Comparison of ENCODE assay signal across 8 mouse cellular contexts in genomic region chr13:46534171-46534968, GRCm38 (mm10). TPM values are rescaled to one million over a fixed set of nuclear protein-coding genes. Genes with fewer than 3 reads are reported as not detected.
A peak's percentile ranks its signal among the peaks of the same experiment; 100 is the strongest.
DNase-seq lines count a peak whose midpoint lies in the region; ATAC-seq lines count a peak whose summit lies in the region.

No protein-coding gene starts in this region.

- 27% methylated on average over 11 of the region's 11 CpGs for WGBS in lung, embryonic 16.5 days
- WGBS in liver, embryonic 13.5 days (ENCODE audit: insufficient replicate concordance), result 43% methylated on average over 11 of the region's 11 CpGs

- no peaks in the 10 kb centered on the region for H3K9me3 ChIP-seq in lung, embryonic 16.5 days (ENCODE audit: control insufficient read depth, low read length)
- no peaks in the 10 kb centered on the region for H3K9me3 ChIP-seq in liver, embryonic 13.5 days (replicated peaks)

- H3K9ac ChIP-seq in lung, embryonic 16.5 days (ENCODE audit: low read length), result no peak overlapping the region
- no peak overlapping the region for H3K9ac ChIP-seq in liver, embryonic 13.5 days

- H3K36me3 ChIP-seq in lung, embryonic 16.5 days (ENCODE audit: control insufficient read depth, insufficient read depth, low read length), result no peaks in the 10 kb centered on the region
- no peaks in the 10 kb centered on the region for H3K36me3 ChIP-seq in liver, embryonic 13.5 days

- H3K27ac ChIP-seq in lung, embryonic 16.5 days (ENCODE audit: low read length), result peak overlapping the region; percentile 77
- no peak overlapping the region for H3K27ac ChIP-seq in liver, embryonic 13.5 days

- DNase-seq in lung, postnatal 4 days, result no peak
- peak; percentile 34 for DNase-seq in gastrocnemius, postnatal 10 days
- no peak for DNase-seq in liver, embryonic 13.5 days
- peak; percentile 7 for DNase-seq in thymus, postnatal 25 days
- DNase-seq in spleen, postnatal 10 days (ENCODE audit: low spot score in 2 of 2), result no peak
- no peak for DNase-seq in kidney, postnatal 14 days
- DNase-seq in ovary, adult 18-20 months (ENCODE audit: low spot score), result no peak

- peak; percentile 54 for ATAC-seq in lung, embryonic 16.5 days (ENCODE audit: low read depth)
- ATAC-seq in liver, embryonic 13.5 days (ENCODE audit: low read depth), result no peak

- peak overlapping the region; percentile 42 for H3K4me2 ChIP-seq in lung, embryonic 16.5 days (ENCODE audit: low read depth, low read length)
- H3K4me2 ChIP-seq in liver, embryonic 13.5 days, result 0 out of 2 replicates have a peak overlapping the region, but pooled peaks have one; percentile 12

- H3K4me1 ChIP-seq in lung, embryonic 16.5 days (replicated peaks; ENCODE audit: control insufficient read depth, insufficient read depth, low read length), result peaks cover 5% of the 10 kb centered on the region
- no peaks in the 10 kb centered on the region for H3K4me1 ChIP-seq in liver, embryonic 13.5 days (replicated peaks)

- no peaks in the 10 kb centered on the region for H3K27me3 ChIP-seq in lung, embryonic 16.5 days (ENCODE audit: control insufficient read depth, insufficient read depth, low read depth, low read length)
- no peaks in the 10 kb centered on the region for H3K27me3 ChIP-seq in liver, embryonic 13.5 days

- H3K4me3 ChIP-seq in lung, embryonic 16.5 days (ENCODE audit: low read length), result peak overlapping the region; percentile 14; the same call in 1 of the 2 replicates
- H3K4me3 ChIP-seq in liver, embryonic 13.5 days (replicated peaks), result no peak overlapping the region

RNA-seq across cellular contexts. Expression of gene Cap2, which starts 32.7 kb away (rescaled TPM):
- 9.0 and 11.8 TPM in 2 replicates for polyA plus RNA-seq in lung, embryonic 16.5 days (2015; fragmentation: Nextera tagmentation; extraction: Ambion mirVana)
- 100 to 1,000 TPM; 266 TPM for total RNA-seq in gastrocnemius, postnatal 10 days (2021)
- polyA plus RNA-seq in liver, embryonic 13.5 days (2015; fragmentation: Nextera tagmentation; extraction: Ambion mirVana), result 1.9 and 2.0 TPM in 2 replicates

Comparison
In these comparisons a context has a peak if more than half of its experiments do, and no peak if none do; other contexts are left out.
1. DNase-seq: peak in gastrocnemius, postnatal 10 days (single experiment) and thymus, postnatal 25 days (single experiment); none in lung, postnatal 4 days (0 of 2), liver, embryonic 13.5 days (single experiment), spleen, postnatal 10 days (0 of 2), kidney, postnatal 14 days (single experiment) and ovary, adult 18-20 months (single experiment).